Mouse (Mus musculus): ENCODE data around the gene 1700067K01Rik.

GRCm38 (mm10) chr8:83997511-83998141 lies 3.7 kb upstream of the 1700067K01Rik start, which contains the start of gene Samd1:
- TF ChIP-seq EP300 (IDR thresholded peaks at IDR 0.05; ENCODE audit: insufficient read depth, low read depth, low read length) (no peak), CTCF (IDR thresholded peaks at IDR 0.05) (no peak)
